Mouse (Mus musculus) neural tube, embryonic 14.5 days (tissue): Measurements from ENCODE around the gene Camk1. TPM values are rescaled to one million over a fixed set of nuclear protein-coding genes. Genes with fewer than 3 reads are reported as not detected.

Experiments
- ATAC-seq: fragments of 200-750 bp; cut with Nextera tagmentation; 2 replicates; pipeline ENCODE4 v1.8.0; 2017; ENCODE audit warnings: low read depth, mild to moderate bottlenecking, moderate TSS enrichment, moderate library complexity
- H3K27ac ChIP-seq: fragments of 300-500 bp; sonication (generic); 2 replicates; pipeline ENCODE4 v1.5.1; 2014; ENCODE audit warnings: low read depth, mild to moderate bottlenecking, control low read depth, low read length, moderate library complexity, mixed read lengths
- H3K27me3 ChIP-seq: fragments of 300-500 bp; sonication (generic); 2 replicates; pipeline ENCODE4 v1.6.1; 2014; ENCODE audit warnings: low read length; ENCODE audit not compliant: control insufficient read depth, insufficient read depth
- H3K36me3 ChIP-seq: fragments of 300-500 bp; sonication (generic); 2 replicates; pipeline ENCODE4 v1.6.1; 2014; ENCODE audit warnings: low read length, mixed read lengths; ENCODE audit not compliant: control insufficient read depth, insufficient read depth
- H3K4me1 ChIP-seq: fragments of 300-500 bp; sonication (generic); 2 replicates; pipeline ENCODE4 v1.6.1; 2014; ENCODE audit warnings: low read length; ENCODE audit not compliant: control insufficient read depth, insufficient read depth
- H3K4me2 ChIP-seq: fragments of 300-500 bp; sonication (generic); 2 replicates; pipeline ENCODE4 v1.6.1; 2014; ENCODE audit warnings: mild to moderate bottlenecking, low read depth, low read length, control low read depth
- H3K4me3 ChIP-seq: fragments of 300-500 bp; sonication (generic); 2 replicates; pipeline ENCODE4 v1.5.1; 2014; ENCODE audit warnings: low read depth, low read length, control low read depth, mixed read lengths
- H3K9ac ChIP-seq: fragments of 300-500 bp; sonication (generic); replicated peaks from 2 replicates; pipeline ENCODE4 v1.6.1; 2014; ENCODE audit warnings: low read depth, mild to moderate bottlenecking, control low read depth, low read length, mixed read lengths
- H3K9me3 ChIP-seq: fragments of 300-500 bp; sonication (generic); 2 replicates; pipeline ENCODE4 v1.6.1; 2016; ENCODE audit warnings: low read length; ENCODE audit not compliant: control insufficient read depth
- WGBS: fragments of 180-500 bp; shearing (Covaris S2); extraction: QIAGEN DNeasy Blood & Tissue Kit; methylation state at CpG from one replicate; pipeline ENCODE4 v1.1.7; 2014; 5-methylcytosine and 5-hydroxymethylcytosine counted together
- polyA plus RNA-seq: library from polyadenylated mRNA; unstranded; fragments of >200 nt; fragmentation: Nextera tagmentation; extraction: Ambion mirVana; gene quantifications from 2 replicates; pipeline ENCODE4 v1.2.1, GENCODE M21; 2014

Camk1 gene
- polyA plus RNA-seq, 1 experiment from 2014 or later = 110 TPM

GRCm38 (mm10) chr6:113306322-113306985, 37.3 kb downstream of the Camk1 start:
- 0 out of 2 replicates have a peak, but pooled peaks cover 2% of the 10 kb centered on the region for H3K27me3 ChIP-seq
- under 1% methylated on average over 46 of the region's 50 CpGs for WGBS
- peaks cover 11% of the 10 kb centered on the region for H3K4me1 ChIP-seq
- no peaks in the 10 kb centered on the region for H3K9me3 ChIP-seq
- H3K4me2 ChIP-seq = peak overlapping the region; percentile 99
- H3K9ac ChIP-seq = peak overlapping the region; percentile 83
- peak overlapping the region; percentile 92 for H3K4me3 ChIP-seq
- H3K36me3 ChIP-seq = no peaks in the 10 kb centered on the region
- H3K27ac ChIP-seq = peak overlapping the region; percentile 97
- ATAC-seq = peak; percentile 98

GRCm38 (mm10) chr6:113302258-113302657, 41.5 kb downstream of the Camk1 start:
- Histone ChIP-seq H3K9ac (no peak overlapping the region), H3K4me3 (no peak overlapping the region), H3K9me3 (no peaks in the 10 kb centered on the region), H3K36me3 (no peaks in the 10 kb centered on the region), H3K27me3 (0 out of 2 replicates have a peak, but pooled peaks cover 2% of the 10 kb centered on the region), H3K27ac (no peak overlapping the region), H3K4me2 (no peak overlapping the region), H3K4me1 (no peaks in the 10 kb centered on the region)
- no peak for ATAC-seq
- 28% methylated on average over 3 of the region's 3 CpGs for WGBS

- Histone ChIP-seq H3K27ac (no peak overlapping the region), H3K4me1 (no peaks in the 10 kb centered on the region), H3K27me3 (no peaks in the 10 kb centered on the region), H3K9me3 (no peaks in the 10 kb centered on the region), H3K36me3 (no peaks in the 10 kb centered on the region), H3K4me3 (no peak overlapping the region), H3K4me2 (no peak overlapping the region), H3K9ac (no peak overlapping the region)
- no peak for ATAC-seq
- WGBS = 84% methylated on average over 5 of the region's 5 CpGs
Measured at GRCm38 (mm10) chr6:113301350-113301749, 42.4 kb downstream of the Camk1 start.

- Histone ChIP-seq H3K36me3 (no peaks in the 10 kb centered on the region), H3K27me3 (no peaks in the 10 kb centered on the region), H3K4me2 (no peak overlapping the region), H3K4me1 (no peaks in the 10 kb centered on the region), H3K27ac (no peak overlapping the region), H3K9me3 (no peaks in the 10 kb centered on the region), H3K9ac (no peak overlapping the region), H3K4me3 (no peak overlapping the region)
- no peak for ATAC-seq
- WGBS = 70% methylated on average over 4 of the region's 4 CpGs
Measured at GRCm38 (mm10) chr6:113296639-113297038, 47.1 kb downstream of the Camk1 start.

GRCm38 (mm10) chr6:113296046-113296445, 47.7 kb downstream of the Camk1 start:
- no peak overlapping the region for H3K9ac ChIP-seq
- no peaks in the 10 kb centered on the region for H3K27me3 ChIP-seq
- no peak overlapping the region for H3K4me2 ChIP-seq
- no peaks in the 10 kb centered on the region for H3K4me1 ChIP-seq
- 84% methylated on average over 2 of the region's 2 CpGs for WGBS
- H3K4me3 ChIP-seq = no peak overlapping the region
- ATAC-seq = no peak
- no peaks in the 10 kb centered on the region for H3K9me3 ChIP-seq
- no peak overlapping the region for H3K27ac ChIP-seq
- H3K36me3 ChIP-seq = no peaks in the 10 kb centered on the region

GRCm38 (mm10) chr6:113292938-113293337, 50.8 kb downstream of the Camk1 start:
- Histone ChIP-seq H3K36me3 (no peaks in the 10 kb centered on the region), H3K9ac (no peak overlapping the region), H3K27ac (no peak overlapping the region), H3K4me1 (no peaks in the 10 kb centered on the region), H3K4me2 (no peak overlapping the region), H3K27me3 (no peaks in the 10 kb centered on the region), H3K4me3 (no peak overlapping the region), H3K9me3 (no peaks in the 10 kb centered on the region)
- no peak for ATAC-seq
- 82% methylated on average over 5 of the region's 5 CpGs for WGBS

GRCm38 (mm10) chr6:113290346-113290745, 53.4 kb downstream of the Camk1 start:
- H3K36me3 ChIP-seq = no peaks in the 10 kb centered on the region
- no peaks in the 10 kb centered on the region for H3K27me3 ChIP-seq
- H3K9me3 ChIP-seq = no peaks in the 10 kb centered on the region
- ATAC-seq = no peak
- no peak overlapping the region for H3K27ac ChIP-seq
- no peaks in the 10 kb centered on the region for H3K4me1 ChIP-seq
- no peak overlapping the region for H3K4me3 ChIP-seq
- no peak overlapping the region for H3K4me2 ChIP-seq
- WGBS = 67% methylated on average over 6 of the region's 6 CpGs
- H3K9ac ChIP-seq = no peak overlapping the region

- no peak overlapping the region for H3K9ac ChIP-seq
- no peak for ATAC-seq
- 94% methylated on average over 15 of the region's 15 CpGs for WGBS
- no peak overlapping the region for H3K4me3 ChIP-seq
- H3K9me3 ChIP-seq = no peaks in the 10 kb centered on the region
- no peaks in the 10 kb centered on the region for H3K36me3 ChIP-seq
- no peaks in the 10 kb centered on the region for H3K4me1 ChIP-seq
- no peaks in the 10 kb centered on the region for H3K27me3 ChIP-seq
- no peak overlapping the region for H3K27ac ChIP-seq
- H3K4me2 ChIP-seq = no peak overlapping the region
Measured at GRCm38 (mm10) chr6:113289346-113289745, 54.4 kb downstream of the Camk1 start.

- Histone ChIP-seq H3K4me1 (peaks cover 6% of the 10 kb centered on the region; the same call in 1 of the 2 replicates), H3K9ac (no peak overlapping the region), H3K4me3 (no peak overlapping the region), H3K27ac (no peak overlapping the region), H3K4me2 (no peak overlapping the region), H3K36me3 (no peaks in the 10 kb centered on the region), H3K27me3 (peaks cover 18% of the 10 kb centered on the region), H3K9me3 (no peaks in the 10 kb centered on the region)
- WGBS = 71% methylated on average over 4 of the region's 4 CpGs
- ATAC-seq = no peak
Measured at GRCm38 (mm10) chr6:113287236-113287635, 56.5 kb downstream of the Camk1 start.
